Mouse (Mus musculus): ENCODE data around the gene Thbd. TPM values are rescaled to one million over a fixed set of nuclear protein-coding genes. Genes with fewer than 3 reads are reported as not detected.
A peak's percentile ranks its signal among the peaks of the same experiment; 100 is the strongest.

Thbd gene
- polyA plus RNA-seq, 1 experiment from 2014 or later = 23.5 TPM

DNA sequence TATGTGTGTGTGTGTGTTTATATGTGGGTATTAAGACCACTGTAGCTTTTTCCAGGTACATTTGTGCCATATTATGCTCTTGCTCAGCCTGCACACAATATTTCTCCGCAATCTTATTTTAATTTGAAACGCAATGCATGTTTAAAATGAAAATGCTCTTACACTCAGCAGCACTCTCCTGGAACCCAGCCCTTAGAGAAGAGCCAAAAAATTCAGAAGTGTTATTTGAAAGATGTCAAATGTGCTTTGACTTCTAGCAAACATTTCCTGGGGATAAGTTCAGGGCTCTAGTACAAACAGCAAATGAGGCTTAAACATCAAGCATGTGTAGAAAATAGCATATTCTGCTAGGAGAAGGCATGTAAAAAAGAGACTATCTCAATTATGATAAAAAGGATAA lies 11.8 kb upstream of the Thbd start:
- WGBS = 93% methylated on average over 2 of the region's 2 CpGs
- Histone ChIP-seq H3K9ac (replicated peaks) (no peak overlapping the region), H3K27ac (replicated peaks) (no peak overlapping the region), H3K27me3 (no peaks in the 10 kb centered on the region), H3K4me3 (no peak overlapping the region), H3K4me1 (no peaks in the 10 kb centered on the region), H3K4me2 (replicated peaks) (no peak overlapping the region), H3K36me3 (no peaks in the 10 kb centered on the region), H3K9me3 (no peaks in the 10 kb centered on the region)
- ATAC-seq (ENCODE audit: low FRiP score, low read depth) = no peak

DNA sequence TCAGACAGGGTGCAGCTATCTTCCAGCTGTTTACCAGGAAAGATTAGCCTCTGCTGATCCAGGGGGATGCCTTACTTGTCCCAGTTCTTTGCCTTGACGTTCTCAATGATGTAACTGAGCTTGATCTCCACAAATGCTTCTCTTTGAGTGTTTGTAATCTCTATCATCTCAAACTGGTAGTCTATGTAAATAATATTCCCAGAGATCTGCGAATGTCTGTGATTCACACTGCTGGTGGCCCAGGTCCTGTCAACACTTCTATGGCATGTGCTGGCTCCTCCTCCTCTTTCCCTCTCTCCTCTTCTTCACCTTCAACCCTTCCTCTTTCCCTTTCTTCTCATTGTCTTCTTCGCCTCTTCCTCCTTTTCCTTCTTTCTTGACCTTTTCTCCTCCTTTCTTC lies 11.2 kb upstream of the Thbd start:
- ATAC-seq (ENCODE audit: low FRiP score, low read depth) = no peak
- no peak overlapping the region for H3K4me3 ChIP-seq
- 86% methylated on average over 3 of the region's 3 CpGs for WGBS
- H3K4me2 ChIP-seq (replicated peaks) = no peak overlapping the region
- no peaks in the 10 kb centered on the region for H3K36me3 ChIP-seq
- H3K9ac ChIP-seq (replicated peaks) = no peak overlapping the region
- no peak overlapping the region for H3K27ac ChIP-seq (replicated peaks)
- H3K27me3 ChIP-seq = no peaks in the 10 kb centered on the region
- H3K4me1 ChIP-seq = no peaks in the 10 kb centered on the region
- no peaks in the 10 kb centered on the region for H3K9me3 ChIP-seq

DNA sequence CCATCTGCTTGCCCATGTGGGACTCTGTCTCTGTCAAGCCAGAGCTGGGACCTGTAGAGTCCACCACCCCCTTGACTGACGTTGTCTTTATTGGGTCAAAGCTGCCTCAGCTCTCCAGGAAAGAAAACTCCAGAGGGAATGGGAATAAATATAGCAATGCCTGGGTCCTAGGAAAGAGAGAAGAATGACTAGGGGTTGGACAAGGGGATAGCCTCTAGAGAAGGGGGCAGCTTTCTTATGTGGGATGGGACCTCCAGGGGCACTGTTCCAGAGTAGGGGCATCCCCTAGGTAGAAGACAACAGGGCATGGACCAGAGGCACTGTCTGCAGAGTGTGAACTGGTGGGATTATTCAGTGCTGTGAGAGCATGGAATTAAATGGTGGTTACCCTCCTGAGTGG lies 1.8 kb upstream of the Thbd start:
- H3K27ac ChIP-seq (replicated peaks) = no peak overlapping the region
- H3K4me2 ChIP-seq (replicated peaks) = no peak overlapping the region
- H3K4me3 ChIP-seq = no peak overlapping the region
- peaks cover 51% of the 10 kb centered on the region for H3K27me3 ChIP-seq
- WGBS = 86% methylated on average over 1 of the region's 1 CpGs
- no peaks in the 10 kb centered on the region for H3K36me3 ChIP-seq
- H3K9me3 ChIP-seq = no peaks in the 10 kb centered on the region
- H3K9ac ChIP-seq (replicated peaks) = no peak overlapping the region
- no peak for ATAC-seq (ENCODE audit: low FRiP score, low read depth)
- peaks cover 24% of the 10 kb centered on the region for H3K4me1 ChIP-seq

DNA sequence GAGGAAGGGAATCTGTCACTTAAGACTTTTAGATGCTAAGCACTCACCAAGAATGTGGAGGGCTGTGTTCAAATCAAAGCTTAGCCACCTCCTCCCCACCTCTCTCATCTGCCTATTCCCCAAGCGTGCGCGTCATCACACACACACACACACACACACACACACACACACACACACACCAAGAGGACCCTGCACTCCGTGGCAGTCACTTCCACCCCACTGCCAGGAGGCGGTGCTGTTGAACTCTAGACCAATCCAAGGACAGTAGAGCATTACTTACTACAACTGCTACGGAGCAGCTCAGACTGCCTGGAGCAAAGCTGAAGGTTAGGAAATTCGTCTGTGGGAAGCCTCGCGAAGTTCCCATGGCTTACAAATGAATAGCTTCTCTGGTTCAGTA lies 1.2 kb upstream of the Thbd start:
- no peak overlapping the region for H3K4me2 ChIP-seq (replicated peaks)
- 12% methylated on average over 6 of the region's 9 CpGs for whole genome bisulfite sequencing
- H3K9me3 ChIP-seq = no peaks in the 10 kb centered on the region
- peaks cover 24% of the 10 kb centered on the region for H3K4me1 ChIP-seq
- H3K4me3 ChIP-seq = no peak overlapping the region
- no peak overlapping the region for H3K27ac ChIP-seq (replicated peaks)
- H3K36me3 ChIP-seq = no peaks in the 10 kb centered on the region
- H3K9ac ChIP-seq (replicated peaks) = no peak overlapping the region
- ATAC-seq (ENCODE audit: low FRiP score, low read depth) = peak; percentile 81
- peaks cover 54% of the 10 kb centered on the region for H3K27me3 ChIP-seq

DNA sequence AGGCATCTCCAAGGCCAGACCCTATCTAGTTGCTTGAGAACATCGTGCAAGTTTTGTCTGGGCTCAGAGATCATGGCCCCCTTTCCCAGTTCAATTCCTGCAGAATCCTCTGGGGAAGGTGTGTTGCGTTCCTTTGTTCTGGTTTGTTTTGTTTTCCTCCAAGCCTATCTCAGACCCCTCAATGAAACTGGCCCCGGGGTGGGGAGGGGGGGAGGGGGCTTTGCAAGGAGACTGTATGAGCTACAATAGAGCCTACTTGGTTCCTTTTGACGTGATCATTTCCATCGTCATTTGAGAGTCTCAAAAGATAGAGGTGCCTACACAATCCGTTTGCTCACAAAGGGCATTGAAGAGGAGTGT lies 753 bp upstream of the Thbd start:
- peak; percentile 4; the same call in 1 of the 2 replicates for ATAC-seq (ENCODE audit: low FRiP score, low read depth)
- Histone ChIP-seq H3K36me3 (no peaks in the 10 kb centered on the region), H3K4me3 (no peak overlapping the region), H3K9me3 (no peaks in the 10 kb centered on the region), H3K9ac (replicated peaks) (no peak overlapping the region), H3K4me2 (replicated peaks) (no peak overlapping the region), H3K4me1 (peaks cover 24% of the 10 kb centered on the region), H3K27me3 (peaks cover 56% of the 10 kb centered on the region), H3K27ac (replicated peaks) (no peak overlapping the region)
- whole genome bisulfite sequencing = 9% methylated on average over 6 of the region's 6 CpGs

DNA sequence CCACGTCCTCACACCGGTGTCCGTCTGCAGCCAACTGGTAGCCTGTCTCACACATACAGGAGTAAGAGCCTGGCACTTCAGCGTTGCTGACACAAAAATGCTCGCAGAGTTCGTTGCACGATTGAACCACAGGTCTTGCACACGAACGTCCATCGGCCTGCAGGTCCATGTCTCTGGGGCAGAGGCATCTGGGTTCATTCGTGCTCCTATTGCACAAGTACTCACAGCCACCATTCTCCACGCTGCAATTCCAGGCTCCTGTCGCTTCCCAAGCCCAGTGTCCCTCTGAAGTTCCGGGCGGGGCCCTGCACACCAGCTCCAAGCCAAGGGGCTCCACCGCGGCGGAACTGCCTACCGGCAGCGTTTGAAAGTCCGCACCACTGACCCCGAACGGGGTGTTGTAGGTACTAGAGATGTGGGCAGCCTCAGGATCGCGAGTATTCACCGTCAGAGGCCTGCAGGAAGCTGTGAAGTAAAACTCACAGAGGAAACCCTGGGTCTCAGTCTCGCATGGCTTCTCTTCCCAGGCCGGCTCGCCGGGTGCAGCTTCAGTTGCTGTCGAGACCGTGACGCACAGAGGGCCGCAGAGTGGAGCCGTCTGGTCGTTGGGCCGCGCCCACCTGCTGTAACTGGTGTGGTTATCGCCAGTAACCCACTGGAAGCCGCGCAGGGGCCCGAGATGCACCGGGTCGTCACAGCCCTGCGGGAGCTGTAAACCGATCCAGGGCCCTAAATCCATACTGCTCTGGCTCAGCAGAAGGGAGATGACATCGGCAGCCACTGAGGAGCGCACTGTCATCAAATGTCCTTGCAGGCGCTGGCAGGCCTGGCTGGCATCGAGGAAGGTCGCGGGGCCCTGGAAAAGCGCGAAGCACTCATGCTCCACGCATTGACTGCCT lies 768 bp downstream of the Thbd start:
- Histone ChIP-seq H3K36me3 (no peaks in the 10 kb centered on the region), H3K4me3 (peak overlapping the region; percentile 40), H3K27me3 (peaks cover 56% of the 10 kb centered on the region), H3K9ac (replicated peaks) (peak overlapping the region; percentile 37), H3K4me1 (peaks cover 24% of the 10 kb centered on the region), H3K4me2 (replicated peaks) (peak overlapping the region; percentile 61), H3K27ac (replicated peaks) (no peak overlapping the region; the same call in 1 of the 2 replicates), H3K9me3 (no peaks in the 10 kb centered on the region)
- WGBS = 5% methylated on average over 55 of the region's 55 CpGs
- ATAC-seq (ENCODE audit: low FRiP score, low read depth) = peak; percentile 38

DNA sequence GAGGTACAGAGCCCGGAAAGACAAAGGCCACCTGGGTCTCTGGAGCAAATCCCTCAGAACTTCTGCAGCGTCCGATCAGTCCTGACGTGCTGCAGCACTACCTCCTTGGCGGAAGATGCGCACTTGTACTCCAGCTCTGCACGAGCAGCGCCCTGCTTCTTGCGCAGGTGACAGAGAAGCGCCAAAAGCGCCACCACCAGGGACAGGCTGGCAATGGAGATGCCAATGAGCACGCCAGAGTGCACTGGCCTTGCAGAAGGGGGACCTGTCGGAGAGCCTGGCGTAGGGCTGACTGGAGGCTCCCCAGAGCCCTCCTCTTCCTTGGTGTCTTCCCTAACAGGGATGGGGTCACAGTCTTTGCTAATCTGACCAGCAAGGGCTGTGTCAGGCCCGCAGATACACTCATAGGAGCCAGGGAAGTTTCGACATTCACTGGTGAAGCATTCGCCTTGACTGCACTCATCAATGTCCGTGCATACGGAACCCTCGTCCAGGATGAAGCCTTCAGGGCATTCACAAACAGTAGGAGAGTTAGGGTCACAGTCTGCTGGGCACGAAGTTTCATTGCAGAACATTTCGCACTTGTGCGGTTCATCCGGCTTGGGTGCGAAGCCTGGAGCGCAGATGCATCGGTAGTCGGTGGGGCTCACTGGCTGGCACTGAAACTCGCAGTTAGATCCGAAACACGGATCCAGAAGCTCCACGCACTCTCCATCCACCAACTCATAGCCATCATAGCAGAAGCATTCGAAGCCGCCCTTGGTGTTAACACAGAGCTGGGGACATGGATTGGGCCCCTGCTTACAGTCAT lies 1.6 kb downstream of the Thbd start:
- H3K9me3 ChIP-seq = no peaks in the 10 kb centered on the region
- peak overlapping the region; percentile 40 for H3K4me3 ChIP-seq
- peaks cover 56% of the 10 kb centered on the region for H3K27me3 ChIP-seq
- H3K9ac ChIP-seq (replicated peaks) = peak overlapping the region; percentile 2; the same call in 1 of the 2 replicates
- 10% methylated on average over 34 of the region's 34 CpGs for WGBS
- H3K4me2 ChIP-seq (replicated peaks) = peak overlapping the region; percentile 61
- H3K27ac ChIP-seq (replicated peaks) = no peak overlapping the region
- H3K4me1 ChIP-seq = peaks cover 24% of the 10 kb centered on the region
- ATAC-seq (ENCODE audit: low FRiP score, low read depth) = no peak
- H3K36me3 ChIP-seq = no peaks in the 10 kb centered on the region

DNA sequence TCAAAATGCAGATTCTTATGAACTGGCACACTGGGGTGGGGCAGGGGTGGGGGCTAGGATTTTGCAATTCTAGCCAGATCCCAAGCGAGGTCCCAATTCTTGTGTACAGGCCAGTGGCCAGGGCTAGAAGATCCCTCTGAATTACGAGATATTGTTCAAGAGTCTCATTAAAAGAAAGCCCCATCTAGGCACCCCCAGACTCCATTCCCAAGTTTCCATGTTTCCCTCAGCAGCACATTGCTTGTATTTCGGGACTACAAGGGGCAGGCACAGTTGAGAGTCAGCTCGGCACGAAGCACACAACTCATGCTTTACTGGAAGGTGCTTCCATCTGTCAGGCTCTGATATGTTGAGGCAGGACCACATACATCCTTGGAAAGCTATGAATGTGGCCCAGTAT lies 3.1 kb downstream of the Thbd start:
- no peak overlapping the region for H3K4me3 ChIP-seq
- H3K36me3 ChIP-seq = no peaks in the 10 kb centered on the region
- no peaks in the 10 kb centered on the region for H3K9me3 ChIP-seq
- WGBS = 76% methylated on average over 5 of the region's 5 CpGs
- H3K4me2 ChIP-seq (replicated peaks) = no peak overlapping the region
- peaks cover 24% of the 10 kb centered on the region for H3K4me1 ChIP-seq
- H3K27me3 ChIP-seq = peaks cover 52% of the 10 kb centered on the region
- H3K9ac ChIP-seq (replicated peaks) = no peak overlapping the region
- H3K27ac ChIP-seq (replicated peaks) = no peak overlapping the region
- ATAC-seq (ENCODE audit: low FRiP score, low read depth) = no peak

DNA sequence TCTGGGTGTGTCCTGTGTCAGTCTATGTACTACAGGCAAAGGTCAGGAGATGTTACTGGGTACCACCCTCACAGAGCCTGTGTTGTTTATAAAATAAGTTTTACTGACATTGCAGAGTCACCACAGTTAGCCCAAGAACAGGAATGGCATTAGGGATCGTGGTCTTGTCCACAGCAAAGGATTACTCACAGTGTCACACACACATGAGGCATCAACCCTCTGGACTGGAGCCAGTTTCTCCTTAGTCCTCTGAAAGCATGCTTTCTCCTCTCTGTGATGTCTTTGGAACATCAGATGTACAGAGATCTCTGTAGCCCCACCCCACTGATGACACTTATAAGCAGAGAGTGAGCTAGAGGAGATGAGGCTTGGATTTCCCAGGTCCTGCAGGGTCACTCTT lies 5.8 kb downstream of the Thbd start:
- no peak for ATAC-seq (ENCODE audit: low FRiP score, low read depth)
- Histone ChIP-seq H3K27me3 (peaks cover 32% of the 10 kb centered on the region), H3K4me2 (replicated peaks) (no peak overlapping the region), H3K36me3 (no peaks in the 10 kb centered on the region), H3K4me1 (peaks cover 12% of the 10 kb centered on the region), H3K4me3 (no peak overlapping the region), H3K9me3 (no peaks in the 10 kb centered on the region), H3K9ac (replicated peaks) (no peak overlapping the region), H3K27ac (replicated peaks) (no peak overlapping the region)
- WGBS = 79% methylated on average over 1 of the region's 1 CpGs

DNA sequence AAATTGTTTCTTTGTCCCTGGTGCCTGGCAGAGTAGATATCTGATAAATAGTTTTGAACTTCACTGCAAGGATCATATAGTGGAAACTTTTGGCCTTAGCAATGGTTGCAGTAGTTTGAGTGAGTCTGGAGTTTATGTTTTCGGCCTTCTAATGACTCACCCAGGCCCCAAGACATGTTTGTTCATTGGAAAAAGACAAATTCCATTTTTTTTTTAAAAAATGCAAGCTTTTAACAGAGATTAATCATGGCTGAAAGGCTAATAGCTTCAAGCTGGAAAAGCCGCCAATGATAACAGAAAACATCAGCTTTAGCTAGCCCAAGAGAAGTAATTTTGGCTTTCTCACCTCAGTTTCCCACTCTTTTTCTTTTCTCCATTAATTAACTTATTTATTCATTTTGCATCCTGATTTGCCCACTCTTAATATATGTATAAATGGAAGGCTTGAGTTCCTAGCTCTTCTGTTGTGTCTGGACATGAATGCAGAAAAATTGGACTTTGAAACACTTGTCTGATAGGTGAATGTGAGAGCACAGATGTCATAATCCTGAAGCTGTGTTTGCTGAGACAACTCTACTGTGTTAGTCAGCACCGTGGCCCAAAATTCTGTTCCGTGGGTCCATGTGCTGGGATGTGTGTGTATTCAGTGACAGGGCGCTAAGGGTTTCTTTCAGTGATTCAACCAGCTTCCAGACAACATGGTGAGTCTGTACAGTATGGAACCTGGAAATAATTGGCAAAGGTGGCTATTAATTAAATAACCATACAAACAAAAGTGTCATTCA lies 8.9 kb downstream of the Thbd start:
- 91% methylated on average over 5 of the region's 5 CpGs for WGBS
- no peak for ATAC-seq (ENCODE audit: low FRiP score, low read depth)
- Histone ChIP-seq H3K27ac (replicated peaks) (no peak overlapping the region), H3K4me1 (peaks cover 10% of the 10 kb centered on the region), H3K4me3 (no peak overlapping the region), H3K9ac (replicated peaks) (no peak overlapping the region), H3K27me3 (peaks cover 35% of the 10 kb centered on the region), H3K36me3 (no peaks in the 10 kb centered on the region), H3K9me3 (no peaks in the 10 kb centered on the region), H3K4me2 (replicated peaks) (no peak overlapping the region)

DNA sequence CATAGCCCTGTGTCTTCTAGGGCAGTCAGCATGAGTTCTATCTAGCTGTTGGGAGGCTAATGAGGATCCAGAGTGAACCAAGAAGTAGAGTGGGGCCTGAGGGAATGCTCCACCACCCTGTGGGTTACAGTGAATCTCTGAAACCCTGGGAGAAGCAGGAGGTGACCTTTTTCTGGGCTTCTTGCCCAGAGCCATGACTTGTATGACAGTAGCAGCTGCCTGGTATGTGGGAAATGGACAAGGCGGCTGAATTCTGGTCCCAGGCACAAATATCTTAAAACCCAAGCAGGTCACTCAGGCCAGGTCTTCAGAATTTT lies 10.2 kb downstream of the Thbd start:
- ATAC-seq (ENCODE audit: low FRiP score, low read depth) = no peak
- H3K27ac ChIP-seq (replicated peaks) = no peak overlapping the region
- H3K9me3 ChIP-seq = no peaks in the 10 kb centered on the region
- WGBS = 93% methylated on average over 1 of the region's 1 CpGs
- H3K4me1 ChIP-seq = peaks cover 10% of the 10 kb centered on the region
- no peak overlapping the region for H3K9ac ChIP-seq (replicated peaks)
- H3K36me3 ChIP-seq = no peaks in the 10 kb centered on the region
- H3K4me2 ChIP-seq (replicated peaks) = no peak overlapping the region
- H3K27me3 ChIP-seq = peaks cover 44% of the 10 kb centered on the region
- H3K4me3 ChIP-seq = no peak overlapping the region
